Mouse (Mus musculus) G1E (cell line): ENCODE results near the gene B4galt5. TPM values are rescaled to one million over a fixed set of nuclear protein-coding genes. Genes with fewer than 3 reads are reported as not detected.

ENCODE experiments used
- ATAC-seq: 2 replicates; pipeline ENCODE4 v1.8.0; 2016; ENCODE audit warnings: mild to moderate bottlenecking; ENCODE audit not compliant: insufficient number of reproducible peaks, poor library complexity, low FRiP score, severe bottlenecking; ENCODE audit errors: extremely low read depth
- DNase-seq: peaks from one replicate; pipeline ENCODE4 v3.0.0; 2012; ENCODE audit warnings: low spot score
- H3K27me3 ChIP-seq: 2 replicates; pipeline ENCODE4 v1.6.1; 2012; ENCODE audit warnings: mild to moderate bottlenecking, low read length, inconsistent platforms; ENCODE audit not compliant: insufficient read depth
- H3K36me3 ChIP-seq: replicated peaks from 2 replicates; pipeline ENCODE3; 2012; ENCODE audit warnings: mild to moderate bottlenecking, inconsistent platforms
- H3K4me1 ChIP-seq: 2 replicates; pipeline ENCODE4 v1.6.1; 2012; ENCODE audit warnings: low read depth, low read length, inconsistent platforms, mixed read lengths; ENCODE audit not compliant: insufficient read depth
- H3K4me3 ChIP-seq: 2 replicates; pipeline ENCODE4 v1.5.1; 2012; ENCODE audit warnings: low read depth, mild to moderate bottlenecking, inconsistent platforms, low read length, moderate library complexity, mixed read lengths
- H3K9me3 ChIP-seq: replicated peaks from 2 replicates; pipeline ENCODE4 v1.6.1; 2012; ENCODE audit warnings: inconsistent platforms
- CTCF ChIP-seq: IDR thresholded peaks from 2 replicates; pipeline ENCODE4 v1.5.1; 2012; ENCODE audit warnings: low read depth, low read length, inconsistent platforms, mixed read lengths
- GATA1 ChIP-seq: IDR thresholded peaks from 2 replicates; pipeline ENCODE4 v1.6.1; 2012; ENCODE audit warnings: borderline replicate concordance, low read length, inconsistent platforms, mixed read lengths
- GATA2 ChIP-seq: IDR thresholded peaks from 2 replicates; pipeline ENCODE4 v1.6.1; 2012; ENCODE audit warnings: low read depth, low read length, inconsistent platforms, borderline replicate concordance
- POLR2AphosphoS5 ChIP-seq: IDR thresholded peaks from 2 replicates; pipeline ENCODE4 v1.6.1; 2012; ENCODE audit warnings: low read depth, low read length, inconsistent platforms; ENCODE audit not compliant: insufficient replicate concordance
- TAL1 ChIP-seq: conservative IDR thresholded peaks from 2 replicates; pipeline ENCODE4 v1.6.1; 2012; ENCODE audit warnings: low read depth, low read length, inconsistent platforms, mixed read lengths
- polyA plus RNA-seq: library from polyadenylated mRNA; stranded (reverse); fragments of >175 nt; gene quantifications from 2 replicates; pipeline ENCODE4 v1.2.3, GENCODE M21; 2012
- total RNA-seq, 2 experiments: library from RNA; stranded (forward) in 1 of 2; stranded (reverse) in 1 of 2; fragments of 200-1000 nt in 1 of 2; fragments of >200 nt in 1 of 2; fragmentation: Nextera tagmentation in 1 of 2; gene quantifications; 2 replicates each; pipeline ENCODE4 v1.2.3; 2014 to 2017

B4galt5 gene
- total and polyA plus RNA-seq, 3 experiments = 0.23 to 0.61 (median 0.44) TPM

DNA sequence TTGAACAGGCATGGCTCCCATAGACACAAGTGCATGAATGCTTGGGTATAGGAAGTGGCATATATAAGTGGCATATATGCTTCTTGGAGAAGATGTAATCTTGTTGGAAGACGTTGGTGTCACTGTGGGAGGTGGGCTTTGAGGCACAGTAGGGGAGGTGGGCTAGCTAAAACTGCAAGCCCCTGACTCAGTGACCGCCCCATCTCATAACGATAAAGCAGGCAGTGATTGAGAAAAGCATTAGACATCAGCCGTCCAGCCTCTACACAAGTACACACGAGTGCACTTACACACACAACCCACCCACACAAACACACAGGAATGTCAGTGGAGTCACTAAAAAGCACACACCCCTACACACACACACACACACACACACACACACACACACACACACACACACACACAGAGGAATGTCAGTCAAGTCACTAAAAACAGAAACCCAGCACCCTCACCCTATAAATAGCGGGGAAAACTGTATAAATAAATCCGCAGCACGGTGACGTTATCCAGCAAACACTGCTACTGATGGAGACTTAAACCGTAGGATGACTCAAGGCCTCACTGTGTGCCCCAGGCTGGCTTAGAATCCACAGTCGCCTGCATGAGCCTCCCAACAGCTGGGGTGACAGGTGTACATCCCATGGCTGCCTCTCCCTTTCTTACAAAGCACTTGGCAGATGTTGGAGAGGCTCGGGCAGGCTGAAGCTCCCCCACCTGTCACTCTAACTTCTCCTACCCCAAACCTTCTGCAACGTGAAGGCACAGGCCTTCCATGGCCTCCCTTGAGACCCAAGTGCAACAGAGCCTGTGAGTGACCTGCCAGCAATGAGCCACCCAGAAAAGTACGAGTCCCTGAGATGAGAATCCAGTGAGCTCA lies 81.2 kb downstream of the B4galt5 start:
- no peak for DNase-seq
- TF ChIP-seq CTCF (no peak), POLR2AphosphoS5 (no peak), TAL1 (no peak), GATA2 (no peak), GATA1 (no peak)
- H3K4me3 ChIP-seq = no peak overlapping the region
- no peaks in the 10 kb centered on the region for H3K36me3 ChIP-seq
- no peak for ATAC-seq
- H3K9me3 ChIP-seq = peaks cover 2% of the 10 kb centered on the region; the same call in 1 of the 2 replicates
- H3K4me1 ChIP-seq = no peaks in the 10 kb centered on the region
- no peaks in the 10 kb centered on the region for H3K27me3 ChIP-seq

DNA sequence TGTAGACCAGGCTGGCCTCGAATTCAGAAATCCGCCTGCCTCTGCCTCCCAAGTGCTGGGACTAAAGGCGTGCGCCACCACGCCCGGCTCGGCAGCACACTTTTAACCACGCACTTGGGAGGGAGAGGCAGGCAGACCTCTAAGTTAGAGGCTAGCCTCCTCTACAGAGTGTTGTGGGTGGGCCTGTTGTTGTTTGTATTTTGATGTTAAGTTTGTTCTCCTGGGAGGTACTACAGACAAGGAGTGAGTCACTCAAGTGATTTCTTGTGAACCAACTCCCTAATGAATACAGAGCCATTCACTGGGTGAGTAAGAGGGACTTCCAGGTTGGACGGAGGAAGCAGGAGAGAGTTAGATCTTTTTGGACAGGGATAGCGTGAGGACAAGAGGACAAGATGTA lies 82.8 kb downstream of the B4galt5 start:
- DNase-seq (no peak), ATAC-seq (no peak)
- H3K27me3 ChIP-seq = no peaks in the 10 kb centered on the region
- no peaks in the 10 kb centered on the region for H3K4me1 ChIP-seq
- peaks cover 2% of the 10 kb centered on the region; the same call in 1 of the 2 replicates for H3K9me3 ChIP-seq
- TF ChIP-seq CTCF (no peak), POLR2AphosphoS5 (no peak), GATA2 (no peak), TAL1 (no peak)
- H3K4me3 ChIP-seq = no peak overlapping the region
- no peaks in the 10 kb centered on the region for H3K36me3 ChIP-seq

DNA sequence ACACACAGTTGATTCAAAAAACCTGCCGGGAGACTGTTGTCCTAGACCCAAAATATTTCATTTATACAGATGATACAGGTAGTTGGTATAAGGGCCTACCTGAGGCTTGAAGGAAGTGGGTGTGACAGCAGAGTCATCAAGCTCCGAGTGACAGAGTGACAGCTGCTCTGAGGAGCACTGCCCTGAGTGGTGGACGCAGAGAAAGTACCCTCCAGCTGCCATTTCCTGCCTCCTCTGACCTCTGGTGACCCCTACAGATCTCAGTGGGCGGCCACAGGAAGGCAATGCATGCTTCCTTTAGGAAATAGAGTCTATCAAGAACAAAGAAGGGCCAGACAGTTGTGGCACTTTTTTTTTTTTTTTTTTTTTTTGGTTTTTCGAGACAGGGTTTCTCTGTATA lies 83.2 kb downstream of the B4galt5 start:
- no peaks in the 10 kb centered on the region for H3K36me3 ChIP-seq
- H3K4me3 ChIP-seq = no peak overlapping the region
- ATAC-seq (no peak), DNase-seq (no peak)
- TF ChIP-seq CTCF = no peak
- TF ChIP-seq GATA2 = no peak
- TF ChIP-seq GATA1 = no peak
- TF ChIP-seq TAL1 = no peak
- TF ChIP-seq POLR2AphosphoS5 = no peak
- H3K27me3 ChIP-seq = no peaks in the 10 kb centered on the region
- no peaks in the 10 kb centered on the region for H3K4me1 ChIP-seq
- H3K9me3 ChIP-seq = peaks cover 2% of the 10 kb centered on the region; the same call in 1 of the 2 replicates

DNA sequence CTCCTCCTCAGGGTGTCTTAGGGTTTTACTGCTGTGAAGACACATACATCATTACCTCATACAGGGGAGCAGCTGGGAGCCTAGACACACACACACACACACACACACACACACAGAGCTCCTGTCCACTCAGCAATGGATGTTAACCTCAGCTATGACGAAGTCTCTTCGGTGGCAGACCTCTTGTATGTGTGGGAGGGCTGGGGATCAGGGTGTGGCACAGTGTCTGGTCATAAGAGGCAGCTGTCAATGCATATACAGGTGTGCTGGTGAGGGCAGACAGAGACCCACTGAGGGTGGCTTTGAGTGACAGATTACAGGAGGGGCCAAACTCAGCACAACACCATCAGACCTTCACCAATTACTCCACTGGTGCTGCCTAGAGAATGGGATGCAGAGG lies 84.0 kb downstream of the B4galt5 start:
- no peaks in the 10 kb centered on the region for H3K36me3 ChIP-seq
- H3K9me3 ChIP-seq = peaks cover 2% of the 10 kb centered on the region; the same call in 1 of the 2 replicates
- DNase-seq (no peak), ATAC-seq (no peak)
- no peak overlapping the region for H3K4me3 ChIP-seq
- TF ChIP-seq POLR2AphosphoS5 = no peak
- no peak for TF ChIP-seq GATA2
- TF ChIP-seq CTCF = no peak
- TF ChIP-seq GATA1 = no peak
- TF ChIP-seq TAL1 = no peak
- no peaks in the 10 kb centered on the region for H3K27me3 ChIP-seq
- no peaks in the 10 kb centered on the region for H3K4me1 ChIP-seq

DNA sequence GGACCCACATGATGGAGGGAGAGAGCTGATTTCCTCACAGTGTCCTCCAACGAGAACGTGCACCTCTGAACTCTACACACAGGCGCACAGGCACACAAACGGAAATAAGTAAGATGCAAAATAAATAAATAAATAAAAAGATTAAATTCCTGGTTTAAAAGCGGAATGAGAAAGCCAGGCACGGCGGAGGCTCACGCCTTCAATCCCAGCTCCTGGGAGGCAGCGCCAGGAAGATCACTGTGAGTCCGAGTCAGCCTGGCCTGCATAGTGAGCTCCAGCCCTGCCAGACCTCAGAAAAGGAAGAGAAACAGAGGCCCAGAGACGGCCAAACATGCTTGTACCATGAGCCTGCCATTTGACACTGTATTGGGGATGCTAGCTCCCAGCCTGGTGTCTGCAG lies 85.1 kb downstream of the B4galt5 start:
- no peaks in the 10 kb centered on the region for H3K9me3 ChIP-seq
- H3K4me3 ChIP-seq = no peak overlapping the region
- DNase-seq = no peak
- no peak for ATAC-seq
- H3K4me1 ChIP-seq = no peaks in the 10 kb centered on the region
- no peaks in the 10 kb centered on the region for H3K36me3 ChIP-seq
- no peaks in the 10 kb centered on the region for H3K27me3 ChIP-seq
- TF ChIP-seq TAL1 (no peak), GATA1 (no peak), GATA2 (no peak), POLR2AphosphoS5 (no peak), CTCF (no peak)

DNA sequence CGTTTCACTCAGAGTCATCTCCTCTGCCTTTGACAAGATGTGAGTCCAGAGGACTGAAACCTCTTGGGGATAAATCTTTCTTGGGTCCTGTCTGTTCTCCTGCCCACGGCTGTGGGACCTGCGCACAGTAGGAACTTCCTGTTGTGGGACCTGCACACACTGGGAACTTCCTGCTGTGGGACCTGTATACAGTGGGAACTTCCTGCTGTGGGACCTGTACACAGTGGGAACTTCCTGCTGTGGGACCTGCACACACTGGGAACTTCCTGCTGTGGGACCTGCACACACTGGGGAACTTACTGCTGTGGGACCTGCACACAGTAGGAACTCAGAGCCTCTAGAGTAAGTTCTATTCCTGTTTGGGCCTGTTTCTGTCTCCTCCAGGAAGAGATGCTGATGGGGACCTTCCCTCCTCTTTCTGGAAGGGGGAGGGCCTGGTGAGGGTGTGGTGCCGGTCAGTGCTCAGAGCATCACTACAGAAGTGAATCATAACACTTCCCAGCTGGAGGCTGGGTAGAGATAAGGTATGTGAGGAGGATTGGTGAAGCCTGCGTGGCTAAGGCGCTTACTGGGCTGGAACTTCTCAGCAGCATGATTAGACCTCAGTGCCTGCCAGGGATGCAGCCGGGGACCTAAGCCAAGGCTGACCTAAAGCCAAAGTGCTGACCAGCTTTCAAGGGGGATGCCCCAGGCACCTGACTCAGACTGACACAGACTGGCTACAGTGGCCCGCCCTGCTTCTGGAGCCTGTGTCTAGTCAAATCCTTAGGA lies 85.8 kb downstream of the B4galt5 start:
- Histone ChIP-seq H3K9me3 (no peaks in the 10 kb centered on the region), H3K36me3 (no peaks in the 10 kb centered on the region), H3K4me3 (no peak overlapping the region), H3K4me1 (no peaks in the 10 kb centered on the region), H3K27me3 (no peaks in the 10 kb centered on the region)
- ATAC-seq = no peak
- no peak for DNase-seq
- TF ChIP-seq GATA2 = no peak
- no peak for TF ChIP-seq POLR2AphosphoS5
- TF ChIP-seq TAL1 = no peak
- no peak for TF ChIP-seq GATA1
- TF ChIP-seq CTCF = no peak
